Mouse (Mus musculus): ENCODE measurements at regions not wholly inside any gene's neighbourhood (a gene's known extent, or its start where the extent isn't known, plus 50 kb on each side); places are given as distances from the start of the nearest gene placed in this dataset.

DNA sequence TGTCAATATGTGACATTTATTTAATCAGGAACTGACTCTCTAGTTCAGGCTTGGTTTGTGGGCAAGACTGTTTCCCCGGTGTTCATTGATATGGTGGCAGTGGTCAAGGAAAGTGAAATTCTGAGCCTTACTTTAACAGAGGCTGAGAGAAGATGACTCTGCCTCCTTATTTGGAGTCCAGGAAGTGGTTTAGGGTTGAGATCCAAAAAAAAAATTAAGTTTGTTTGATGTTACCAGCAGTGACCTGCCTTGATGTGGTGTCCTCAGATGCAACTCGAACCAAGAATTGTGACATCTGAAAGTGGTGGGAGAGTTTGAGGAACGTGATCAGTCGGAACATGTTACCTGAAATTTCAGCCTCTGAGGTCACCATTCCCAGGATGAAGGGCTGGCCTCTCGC is 151.4 kb downstream of the Klf5 start:
- ATAC-seq (ENCODE audit: low FRiP score, low TSS enrichment): no peak
- 85% methylated on average over 5 of the region's 5 CpGs for WGBS
- Histone ChIP-seq H3K9ac (ENCODE audit: low read depth, low read length) (no peak overlapping the region), H3K4me2 (replicated peaks; ENCODE audit: low read depth, low read length) (no peak overlapping the region), H3K4me3 (ENCODE audit: low read length) (no peak overlapping the region), H3K9me3 (ENCODE audit: control insufficient read depth, low read length) (no peaks in the 10 kb centered on the region), H3K4me1 (ENCODE audit: control insufficient read depth, insufficient read depth, low read length) (no peaks in the 10 kb centered on the region), H3K27ac (ENCODE audit: low read depth, low read length) (no peak overlapping the region), H3K27me3 (ENCODE audit: control insufficient read depth, insufficient read depth, low read length) (no peaks in the 10 kb centered on the region), H3K36me3 (ENCODE audit: control insufficient read depth, insufficient read depth, low read length) (no peaks in the 10 kb centered on the region)

DNA sequence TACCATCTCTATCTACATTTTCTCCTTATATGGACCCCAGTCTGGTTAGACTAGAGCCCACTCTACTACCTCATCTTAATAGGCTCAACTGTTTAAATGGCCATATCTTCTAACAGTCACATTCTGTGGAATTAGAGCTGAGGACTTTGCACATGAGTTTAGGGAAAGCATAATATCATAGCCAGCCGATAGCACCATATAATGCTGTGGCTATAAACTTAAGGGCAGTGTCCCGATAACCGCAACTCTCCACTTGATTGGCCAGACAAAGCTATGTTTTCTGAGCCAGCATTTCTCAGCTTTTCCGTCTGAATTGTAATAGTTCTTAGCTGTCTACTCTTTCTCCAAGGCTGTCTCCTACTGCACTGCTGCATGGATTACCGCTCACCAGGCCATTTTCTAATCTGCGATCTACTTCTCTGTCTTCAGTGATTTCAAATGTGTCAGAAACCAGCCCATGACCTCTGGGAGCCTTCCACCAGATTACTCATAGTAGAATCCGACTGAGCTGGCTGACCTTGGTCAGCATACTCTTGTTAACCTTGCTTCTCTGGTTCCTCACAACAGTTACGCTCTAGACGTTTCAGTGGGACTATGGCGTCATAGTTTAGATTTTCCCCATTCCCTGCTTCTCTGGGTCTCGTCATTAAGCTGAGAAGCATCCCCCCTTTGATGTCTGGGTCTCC is 152.8 kb downstream of the Klf5 start:
- Histone ChIP-seq H3K4me2 (replicated peaks; ENCODE audit: low read depth, low read length) (no peak overlapping the region), H3K36me3 (ENCODE audit: control insufficient read depth, insufficient read depth, low read length) (no peaks in the 10 kb centered on the region), H3K4me1 (ENCODE audit: control insufficient read depth, insufficient read depth, low read length) (no peaks in the 10 kb centered on the region), H3K9me3 (ENCODE audit: control insufficient read depth, low read length) (no peaks in the 10 kb centered on the region), H3K4me3 (ENCODE audit: low read length) (no peak overlapping the region), H3K27ac (ENCODE audit: low read depth, low read length) (no peak overlapping the region), H3K9ac (ENCODE audit: low read depth, low read length) (no peak overlapping the region), H3K27me3 (ENCODE audit: control insufficient read depth, insufficient read depth, low read length) (no peaks in the 10 kb centered on the region)
- no peak for ATAC-seq (ENCODE audit: low FRiP score, low TSS enrichment)
- WGBS: 82% methylated on average over 11 of the region's 11 CpGs

DNA sequence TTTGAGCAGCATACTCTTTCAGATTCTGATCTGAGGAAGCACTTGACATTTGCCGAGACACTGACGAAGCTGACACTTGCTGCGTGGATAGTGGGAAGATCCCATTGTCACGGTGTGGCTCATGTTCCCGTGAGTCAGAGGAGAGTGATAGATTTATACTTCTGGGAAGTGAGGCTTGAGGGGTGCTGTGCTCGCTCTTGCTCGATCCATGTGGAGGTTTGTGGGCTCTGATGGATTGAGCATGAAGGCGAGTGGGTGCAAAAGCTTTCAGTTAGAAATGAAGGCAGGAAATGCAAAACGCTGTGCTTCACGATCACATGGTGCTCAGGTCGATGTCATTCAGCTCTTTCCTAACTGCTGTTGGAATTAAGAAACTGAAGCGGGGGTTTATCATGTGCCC is 155.4 kb downstream of the Klf5 start:
- Histone ChIP-seq H3K27me3 (ENCODE audit: control insufficient read depth, insufficient read depth, low read length) (no peaks in the 10 kb centered on the region), H3K9ac (ENCODE audit: low read depth, low read length) (no peak overlapping the region), H3K4me3 (ENCODE audit: low read length) (no peak overlapping the region), H3K9me3 (ENCODE audit: control insufficient read depth, low read length) (no peaks in the 10 kb centered on the region), H3K4me2 (replicated peaks; ENCODE audit: low read depth, low read length) (no peak overlapping the region), H3K36me3 (ENCODE audit: control insufficient read depth, insufficient read depth, low read length) (no peaks in the 10 kb centered on the region), H3K4me1 (ENCODE audit: control insufficient read depth, insufficient read depth, low read length) (no peaks in the 10 kb centered on the region), H3K27ac (ENCODE audit: low read depth, low read length) (no peak overlapping the region)
- no peak for ATAC-seq (ENCODE audit: low FRiP score, low TSS enrichment)
- 68% methylated on average over 12 of the region's 12 CpGs for whole genome bisulfite sequencing

DNA sequence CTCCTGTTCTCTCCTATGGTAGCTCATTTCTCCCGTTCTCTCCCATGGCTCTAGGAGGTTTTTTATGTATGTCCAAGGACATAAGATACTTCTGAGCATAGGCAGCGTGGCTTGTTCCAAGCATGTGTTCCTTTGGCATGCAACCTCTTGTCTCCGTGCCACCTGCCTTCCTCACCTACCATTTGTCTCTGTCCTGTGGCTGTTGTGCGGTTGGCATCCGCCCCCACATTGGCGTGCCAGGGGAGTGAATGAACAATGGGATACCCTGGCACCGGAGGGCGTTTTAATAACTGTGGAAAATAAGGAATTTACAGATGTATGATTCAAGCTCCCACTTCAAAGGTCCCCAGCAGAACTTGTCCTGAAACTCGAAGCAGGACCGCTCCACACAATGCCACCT is 158.1 kb downstream of the Klf5 start:
- ATAC-seq (ENCODE audit: low FRiP score, low TSS enrichment): no peak
- 75% methylated on average over 10 of the region's 10 CpGs for WGBS
- H3K4me2 ChIP-seq (replicated peaks; ENCODE audit: low read depth, low read length): no peak overlapping the region
- H3K27me3 ChIP-seq (ENCODE audit: control insufficient read depth, insufficient read depth, low read length): no peaks in the 10 kb centered on the region
- H3K27ac ChIP-seq (ENCODE audit: low read depth, low read length): no peak overlapping the region
- H3K4me3 ChIP-seq (ENCODE audit: low read length): no peak overlapping the region
- no peaks in the 10 kb centered on the region for H3K9me3 ChIP-seq (ENCODE audit: control insufficient read depth, low read length)
- H3K9ac ChIP-seq (ENCODE audit: low read depth, low read length): no peak overlapping the region
- H3K4me1 ChIP-seq (ENCODE audit: control insufficient read depth, insufficient read depth, low read length): no peaks in the 10 kb centered on the region
- H3K36me3 ChIP-seq (ENCODE audit: control insufficient read depth, insufficient read depth, low read length): no peaks in the 10 kb centered on the region

DNA sequence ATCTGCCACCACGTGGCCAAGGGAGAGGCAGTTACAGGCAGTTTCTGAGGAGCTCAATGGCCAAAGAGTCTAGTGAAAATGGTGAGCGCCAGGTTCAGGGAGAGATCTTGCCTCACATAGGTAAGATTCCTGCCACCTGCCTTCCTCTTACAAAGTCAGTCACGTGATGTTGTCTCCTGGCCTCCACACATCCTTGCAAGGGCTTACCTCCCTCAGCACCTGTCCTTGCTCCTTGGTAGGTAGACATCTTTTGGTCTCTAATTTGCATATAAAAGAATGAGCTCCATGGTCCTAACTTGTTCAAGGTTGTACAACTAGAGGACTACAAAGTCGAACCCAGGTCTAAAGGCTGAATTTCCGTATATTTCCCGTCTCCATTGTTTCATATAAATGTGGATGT is 159.1 kb downstream of the Klf5 start:
- Histone ChIP-seq H3K27ac (ENCODE audit: low read depth, low read length) (no peak overlapping the region), H3K4me1 (ENCODE audit: control insufficient read depth, insufficient read depth, low read length) (no peaks in the 10 kb centered on the region), H3K4me3 (ENCODE audit: low read length) (no peak overlapping the region), H3K36me3 (ENCODE audit: control insufficient read depth, insufficient read depth, low read length) (no peaks in the 10 kb centered on the region), H3K9ac (ENCODE audit: low read depth, low read length) (no peak overlapping the region), H3K9me3 (ENCODE audit: control insufficient read depth, low read length) (no peaks in the 10 kb centered on the region), H3K27me3 (ENCODE audit: control insufficient read depth, insufficient read depth, low read length) (no peaks in the 10 kb centered on the region), H3K4me2 (replicated peaks; ENCODE audit: low read depth, low read length) (no peak overlapping the region)
- no peak for ATAC-seq (ENCODE audit: low FRiP score, low TSS enrichment)
- WGBS: 84% methylated on average over 6 of the region's 6 CpGs

DNA sequence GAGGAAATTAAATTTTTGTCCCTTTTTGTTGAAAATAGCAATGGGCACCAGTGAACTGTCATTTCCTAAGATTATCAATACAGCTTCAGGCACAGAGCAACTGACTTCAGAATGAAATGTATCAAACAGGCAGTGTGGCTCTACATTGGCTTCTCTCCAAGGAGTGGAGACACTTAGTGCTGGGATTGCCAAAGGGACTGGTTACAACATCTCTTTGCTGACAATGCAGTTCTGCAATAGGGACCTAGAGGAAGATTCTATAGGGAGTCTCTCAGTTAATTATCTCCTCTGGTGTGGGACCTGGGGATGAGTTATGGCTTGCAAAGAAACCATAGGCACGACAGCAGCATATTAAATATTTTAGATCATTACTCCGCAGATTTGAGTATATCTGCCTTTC is 173.6 kb downstream of the Klf5 start:
- no peak overlapping the region for H3K9ac ChIP-seq (ENCODE audit: low read depth, low read length)
- H3K4me2 ChIP-seq (replicated peaks; ENCODE audit: low read depth, low read length): no peak overlapping the region
- ATAC-seq (ENCODE audit: low FRiP score, low TSS enrichment): no peak
- 93% methylated on average over 2 of the region's 2 CpGs for WGBS
- no peak overlapping the region for H3K27ac ChIP-seq (ENCODE audit: low read depth, low read length)
- H3K27me3 ChIP-seq (ENCODE audit: control insufficient read depth, insufficient read depth, low read length): no peaks in the 10 kb centered on the region
- no peaks in the 10 kb centered on the region for H3K4me1 ChIP-seq (ENCODE audit: control insufficient read depth, insufficient read depth, low read length)
- no peaks in the 10 kb centered on the region for H3K36me3 ChIP-seq (ENCODE audit: control insufficient read depth, insufficient read depth, low read length)
- H3K9me3 ChIP-seq (ENCODE audit: control insufficient read depth, low read length): no peaks in the 10 kb centered on the region
- no peak overlapping the region for H3K4me3 ChIP-seq (ENCODE audit: low read length)

DNA sequence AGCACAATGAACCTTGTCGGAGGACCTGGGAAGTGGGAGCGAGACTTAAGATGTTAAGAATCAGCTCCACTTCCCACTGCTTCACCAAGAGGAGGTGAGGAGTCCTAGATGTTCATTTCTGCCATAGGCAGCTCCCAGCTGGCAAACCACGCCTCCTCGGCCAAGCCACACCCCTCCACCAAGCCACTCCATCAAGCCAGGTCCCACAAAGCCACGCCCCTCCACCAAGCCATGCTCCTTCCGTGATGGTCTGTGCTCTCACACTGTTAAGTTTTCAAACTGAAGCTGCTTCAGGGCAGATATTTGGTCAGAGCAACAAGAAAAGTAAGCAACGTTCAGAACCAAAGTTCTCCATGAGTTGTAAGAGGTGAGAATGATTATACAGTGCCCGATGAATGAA is 176.8 kb downstream of the Klf5 start:
- 0 out of 2 replicates have a peak, but pooled peaks have one; percentile 62 for ATAC-seq (ENCODE audit: low FRiP score, low TSS enrichment)
- no peaks in the 10 kb centered on the region for H3K27me3 ChIP-seq (ENCODE audit: control insufficient read depth, insufficient read depth, low read length)

DNA sequence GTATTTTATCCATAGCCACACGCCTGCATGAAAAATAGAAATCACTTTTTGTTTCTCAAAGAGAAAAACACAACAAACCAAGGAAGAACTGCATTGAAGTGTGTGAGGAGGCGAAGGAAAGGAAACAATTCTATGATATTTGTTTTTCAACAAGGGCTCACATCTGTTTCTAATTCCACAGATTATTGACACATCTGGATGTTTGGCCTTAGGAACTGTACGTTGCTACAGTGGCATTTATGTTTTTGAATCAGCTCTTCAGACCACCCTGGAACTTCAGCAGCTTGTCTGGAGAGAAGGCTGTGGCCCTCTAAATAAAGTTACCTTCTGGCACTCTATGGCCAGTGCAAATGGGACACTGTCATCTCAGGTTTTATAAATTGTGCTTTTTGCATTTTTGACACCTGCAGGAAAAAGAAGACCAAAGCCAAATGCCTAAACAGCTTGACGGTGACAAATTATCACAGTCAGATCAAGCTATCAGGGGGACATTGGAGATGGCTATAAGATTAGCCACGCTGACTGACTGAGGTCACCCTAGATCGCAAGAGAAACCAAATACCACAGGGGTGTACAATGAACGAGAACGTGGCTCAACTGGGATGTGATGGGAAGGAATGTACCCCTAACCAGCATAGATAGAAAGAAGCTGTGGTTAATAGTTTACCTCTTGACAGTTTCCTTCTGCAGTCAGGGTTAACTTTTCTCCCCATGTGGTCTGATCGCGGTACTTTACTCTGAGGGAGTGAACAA is 182.0 kb downstream of the Klf5 start:
- no peak for ATAC-seq (ENCODE audit: low FRiP score, low TSS enrichment)
- H3K9ac ChIP-seq (ENCODE audit: low read depth, low read length): no peak overlapping the region
- WGBS: 59% methylated on average over 10 of the region's 10 CpGs
- H3K4me3 ChIP-seq (ENCODE audit: low read length): no peak overlapping the region
- H3K9me3 ChIP-seq (ENCODE audit: control insufficient read depth, low read length): no peaks in the 10 kb centered on the region
- no peaks in the 10 kb centered on the region for H3K4me1 ChIP-seq (ENCODE audit: control insufficient read depth, insufficient read depth, low read length)
- no peaks in the 10 kb centered on the region for H3K27me3 ChIP-seq (ENCODE audit: control insufficient read depth, insufficient read depth, low read length)
- no peak overlapping the region for H3K4me2 ChIP-seq (replicated peaks; ENCODE audit: low read depth, low read length)
- no peaks in the 10 kb centered on the region for H3K36me3 ChIP-seq (ENCODE audit: control insufficient read depth, insufficient read depth, low read length)
- no peak overlapping the region for H3K27ac ChIP-seq (ENCODE audit: low read depth, low read length)

More for the DNA sequence above, 176.8 kb downstream of the Klf5 start:
- WGBS: 60% methylated on average over 8 of the region's 8 CpGs
- no peaks in the 10 kb centered on the region for H3K4me1 ChIP-seq (ENCODE audit: control insufficient read depth, insufficient read depth, low read length)
- no peaks in the 10 kb centered on the region for H3K36me3 ChIP-seq (ENCODE audit: control insufficient read depth, insufficient read depth, low read length)
- H3K4me2 ChIP-seq (replicated peaks; ENCODE audit: low read depth, low read length): no peak overlapping the region
- no peak overlapping the region for H3K9ac ChIP-seq (ENCODE audit: low read depth, low read length)
- H3K9me3 ChIP-seq (ENCODE audit: control insufficient read depth, low read length): no peaks in the 10 kb centered on the region
- no peak overlapping the region for H3K27ac ChIP-seq (ENCODE audit: low read depth, low read length)
- H3K4me3 ChIP-seq (ENCODE audit: low read length): no peak overlapping the region

DNA sequence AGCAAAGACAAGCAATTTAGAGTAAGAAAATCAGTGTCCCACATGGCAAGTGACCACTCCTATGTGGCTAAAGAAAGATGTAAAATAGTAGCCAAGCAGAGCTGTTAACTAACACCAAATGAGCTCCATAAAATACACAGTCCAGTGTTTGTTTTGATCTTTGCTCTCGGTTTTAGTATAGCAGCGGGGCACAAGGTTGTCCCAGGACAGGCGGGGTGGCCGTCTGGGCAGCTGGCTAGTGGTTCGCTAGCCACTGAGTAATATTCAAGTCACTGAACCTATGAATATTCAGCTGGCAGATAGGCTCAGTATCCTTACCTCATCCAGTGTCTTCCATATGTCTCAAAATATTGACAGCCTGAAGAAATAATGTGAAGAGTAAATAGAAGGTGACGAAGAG is 189.5 kb downstream of the Klf5 start:
- no peak overlapping the region for H3K9ac ChIP-seq (ENCODE audit: low read depth, low read length)
- no peaks in the 10 kb centered on the region for H3K27me3 ChIP-seq (ENCODE audit: control insufficient read depth, insufficient read depth, low read length)
- H3K36me3 ChIP-seq (ENCODE audit: control insufficient read depth, insufficient read depth, low read length): no peaks in the 10 kb centered on the region
- H3K9me3 ChIP-seq (ENCODE audit: control insufficient read depth, low read length): no peaks in the 10 kb centered on the region
- no peaks in the 10 kb centered on the region for H3K4me1 ChIP-seq (ENCODE audit: control insufficient read depth, insufficient read depth, low read length)
- no peak for ATAC-seq (ENCODE audit: low FRiP score, low TSS enrichment)
- H3K4me3 ChIP-seq (ENCODE audit: low read length): no peak overlapping the region
- 30% methylated on average over 6 of the region's 6 CpGs for WGBS
- no peak overlapping the region for H3K4me2 ChIP-seq (replicated peaks; ENCODE audit: low read depth, low read length)
- H3K27ac ChIP-seq (ENCODE audit: low read depth, low read length): no peak overlapping the region
